Mouse (Mus musculus) liver, embryonic 15.5 days (tissue): ENCODE results near the gene Ghrl. TPM values are rescaled to one million over a fixed set of nuclear protein-coding genes. Genes with fewer than 3 reads are reported as not detected.
A peak's percentile ranks its signal among the peaks of the same experiment; 100 is the strongest.

Experiments used
- ATAC-seq: fragments of 200-750 bp; cut with Nextera tagmentation; 2 replicates; pipeline ENCODE4 v1.8.0; 2017; ENCODE audit warnings: moderate number of reproducible peaks, mild to moderate bottlenecking, moderate library complexity; ENCODE audit not compliant: insufficient read depth
- H3K27ac ChIP-seq: fragments of 300-500 bp; sonication (generic); replicated peaks from 2 replicates; pipeline ENCODE4 v1.5.1; 2015; ENCODE audit warnings: mild to moderate bottlenecking, inconsistent platforms
- H3K27me3 ChIP-seq: fragments of 300-500 bp; sonication (generic); 2 replicates; pipeline ENCODE4 v1.6.1; 2015; ENCODE audit warnings: mild to moderate bottlenecking, inconsistent platforms
- H3K36me3 ChIP-seq: fragments of 300-500 bp; sonication (generic); replicated peaks from 2 replicates; pipeline ENCODE4 v1.6.1; 2015; ENCODE audit warnings: moderate library complexity, mild to moderate bottlenecking, inconsistent platforms
- H3K4me1 ChIP-seq: fragments of 300-500 bp; sonication (generic); replicated peaks from 2 replicates; pipeline ENCODE4 v1.6.1; 2015; ENCODE audit warnings: inconsistent platforms
- H3K4me2 ChIP-seq: fragments of 300-500 bp; sonication (generic); 2 replicates; pipeline ENCODE4 v1.6.1; 2015; ENCODE audit warnings: moderate library complexity, mild to moderate bottlenecking, inconsistent platforms
- H3K4me3 ChIP-seq: fragments of 300-500 bp; sonication (generic); replicated peaks from 2 replicates; pipeline ENCODE4 v1.5.1; 2015; ENCODE audit warnings: mild to moderate bottlenecking, inconsistent platforms
- H3K9ac ChIP-seq: fragments of 300-500 bp; sonication (generic); 2 replicates; pipeline ENCODE4 v1.6.1; 2015; ENCODE audit warnings: moderate library complexity, mild to moderate bottlenecking, inconsistent platforms
- H3K9me3 ChIP-seq: fragments of 300-500 bp; sonication (generic); replicated peaks from 2 replicates; pipeline ENCODE4 v1.6.1; 2016; ENCODE audit warnings: inconsistent platforms
- WGBS: fragments of 180-500 bp; shearing (Covaris S2); methylation state at CpG from one replicate; pipeline ENCODE4 v1.1.7; 2015; ENCODE audit warnings: mixed read lengths; ENCODE audit not compliant: insufficient replicate concordance; 5-methylcytosine and 5-hydroxymethylcytosine counted together
- polyA plus RNA-seq: library from polyadenylated mRNA; unstranded; fragments of >200 nt; fragmentation: Nextera tagmentation; extraction: Ambion mirVana; gene quantifications from 2 replicates; pipeline ENCODE4 v1.2.1, GENCODE M21; 2015

Ghrl gene
- polyA plus RNA-seq, 1 experiment from 2014 or later = not detected

DNA sequence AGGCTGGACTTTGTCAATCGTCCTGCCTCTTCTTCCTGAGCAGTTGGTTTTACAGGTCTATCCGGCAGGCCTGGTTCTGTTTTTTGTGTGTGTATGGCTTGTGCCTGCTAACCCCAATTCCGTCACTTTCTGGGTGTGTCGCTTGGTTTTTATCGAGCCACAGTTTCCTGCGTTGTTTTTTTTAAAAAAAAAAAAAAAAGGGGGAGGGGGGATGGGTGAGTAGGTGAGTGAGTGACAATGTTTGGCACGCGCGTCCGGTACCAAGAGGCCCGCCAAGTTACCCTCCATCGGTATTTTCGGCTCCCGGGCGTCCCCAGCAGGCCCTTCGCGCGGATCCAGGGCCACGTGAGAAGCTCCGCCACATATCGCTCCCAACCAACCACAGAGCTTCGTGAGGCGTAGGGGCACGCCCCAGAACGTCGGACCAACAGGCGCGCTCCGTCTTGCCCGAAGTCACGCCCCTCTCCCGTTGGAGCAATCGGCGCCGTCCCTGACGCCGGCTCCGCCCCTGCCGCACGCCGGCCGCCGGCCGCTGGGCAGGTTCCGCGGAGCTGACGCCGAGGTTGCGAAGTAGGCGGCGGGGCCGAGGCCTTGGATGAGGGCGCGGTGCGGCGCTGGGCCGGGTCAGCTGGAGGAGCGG lies 23.0 kb downstream of the Ghrl start, which contains the start of gene Tatdn2:
Gene Tatdn2 (plus strand): TSS at position 469 of the 640 bp plus-strand sequence.
- peak; percentile 95 for ATAC-seq
- H3K36me3 ChIP-seq = peaks cover 55% of the 10 kb centered on the region
- peak within 1 kb of the TSS; percentile 90 for H3K4me2 ChIP-seq
- peak within 1 kb of the TSS; percentile 99 for H3K27ac ChIP-seq
- WGBS = 0% methylated on average over 57 of the region's 58 CpGs
- peak within 1 kb of the TSS; percentile 95 for H3K9ac ChIP-seq
- H3K27me3 ChIP-seq = no peaks in the 10 kb centered on the region
- H3K4me3 ChIP-seq = peak within 1 kb of the TSS; percentile 85
- no peaks in the 10 kb centered on the region for H3K9me3 ChIP-seq
- peaks cover 84% of the 10 kb centered on the region for H3K4me1 ChIP-seq

- peaks cover 47% of the 10 kb centered on the region for H3K36me3 ChIP-seq
- H3K4me3 ChIP-seq = peak overlapping the region; percentile 85
- H3K4me1 ChIP-seq = peaks cover 86% of the 10 kb centered on the region
- H3K27ac ChIP-seq = peak overlapping the region; percentile 99
- ATAC-seq = no peak
- H3K4me2 ChIP-seq = peak overlapping the region; percentile 90
- H3K9me3 ChIP-seq = no peaks in the 10 kb centered on the region
- H3K9ac ChIP-seq = peak overlapping the region; percentile 37
- 35% methylated on average over 4 of the region's 4 CpGs for WGBS
- H3K27me3 ChIP-seq = no peaks in the 10 kb centered on the region
Observed at GRCm38 (mm10) chr6:113695766-113696355, 23.8 kb downstream of the Ghrl start.

- Histone ChIP-seq H3K27ac (peak overlapping the region; percentile 99), H3K27me3 (no peaks in the 10 kb centered on the region), H3K4me3 (peak overlapping the region; percentile 85; the same call in 1 of the 2 replicates), H3K9ac (peak overlapping the region; percentile 37; the same call in 1 of the 2 replicates), H3K4me2 (peak overlapping the region; percentile 90), H3K36me3 (peaks cover 40% of the 10 kb centered on the region), H3K4me1 (peaks cover 86% of the 10 kb centered on the region), H3K9me3 (no peaks in the 10 kb centered on the region)
- 10% methylated on average over 1 of the region's 1 CpGs for WGBS
- ATAC-seq = no peak
Observed at GRCm38 (mm10) chr6:113695203-113695602, 24.5 kb downstream of the Ghrl start.

- Histone ChIP-seq H3K36me3 (peaks cover 33% of the 10 kb centered on the region), H3K9ac (no peak overlapping the region), H3K9me3 (no peaks in the 10 kb centered on the region), H3K27me3 (no peaks in the 10 kb centered on the region), H3K27ac (peak overlapping the region; percentile 34), H3K4me2 (peak overlapping the region; percentile 71), H3K4me3 (peak overlapping the region; percentile 64; the same call in 1 of the 2 replicates), H3K4me1 (peaks cover 83% of the 10 kb centered on the region)
- ATAC-seq = no peak
- 57% methylated on average over 5 of the region's 5 CpGs for WGBS
Observed at GRCm38 (mm10) chr6:113693377-113693776, 26.3 kb downstream of the Ghrl start.

DNA sequence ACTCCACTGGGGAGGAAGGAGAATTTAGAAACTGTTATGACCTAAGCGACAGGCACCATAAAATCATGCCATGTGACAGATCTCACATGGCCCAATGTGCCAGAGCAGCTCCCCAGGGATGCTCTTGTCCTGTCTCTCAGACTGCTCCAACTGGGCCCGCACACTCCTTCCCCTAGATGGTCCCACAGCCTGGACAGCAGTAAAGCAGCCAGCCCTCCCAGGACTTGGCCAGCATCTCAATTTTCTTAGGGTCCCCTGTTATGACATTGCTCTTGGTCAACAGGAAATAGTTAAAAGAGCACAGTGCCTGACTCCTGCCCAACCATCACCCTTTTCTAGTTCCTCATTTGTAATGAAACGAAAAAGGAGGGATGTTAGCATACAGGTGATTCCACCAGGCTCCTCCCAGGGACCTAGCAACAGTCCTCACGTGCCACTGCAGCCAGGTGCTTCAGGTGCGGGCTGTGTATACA lies 27.0 kb downstream of the Ghrl start:
- no peak for ATAC-seq
- Histone ChIP-seq H3K27ac (peak overlapping the region; percentile 34), H3K4me3 (peak overlapping the region; percentile 64), H3K9ac (peak overlapping the region; percentile 16; the same call in 1 of the 2 replicates), H3K27me3 (no peaks in the 10 kb centered on the region), H3K4me2 (peak overlapping the region; percentile 71), H3K36me3 (peaks cover 38% of the 10 kb centered on the region), H3K9me3 (no peaks in the 10 kb centered on the region), H3K4me1 (peaks cover 77% of the 10 kb centered on the region)
- WGBS = 65% methylated on average over 5 of the region's 5 CpGs

DNA sequence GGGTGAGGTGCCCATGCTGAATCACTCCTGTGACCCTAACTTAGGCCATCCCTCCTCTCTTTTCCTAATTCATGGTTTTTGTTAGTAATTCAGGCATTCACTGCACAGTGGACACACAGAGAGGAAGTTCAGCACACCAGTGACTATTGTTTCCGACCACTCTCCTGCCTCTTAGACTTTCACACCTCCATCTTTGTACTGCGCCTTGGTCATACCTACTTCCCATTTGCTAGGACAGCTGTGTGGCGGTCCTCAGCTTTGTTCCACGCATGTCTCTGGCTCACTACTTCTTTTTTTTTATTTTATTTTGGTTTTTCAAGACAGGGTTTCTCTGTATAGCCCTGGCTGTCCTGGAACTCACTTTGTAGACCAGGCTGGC lies 28.6 kb downstream of the Ghrl start:
- 28% methylated on average over 4 of the region's 4 CpGs for WGBS

DNA sequence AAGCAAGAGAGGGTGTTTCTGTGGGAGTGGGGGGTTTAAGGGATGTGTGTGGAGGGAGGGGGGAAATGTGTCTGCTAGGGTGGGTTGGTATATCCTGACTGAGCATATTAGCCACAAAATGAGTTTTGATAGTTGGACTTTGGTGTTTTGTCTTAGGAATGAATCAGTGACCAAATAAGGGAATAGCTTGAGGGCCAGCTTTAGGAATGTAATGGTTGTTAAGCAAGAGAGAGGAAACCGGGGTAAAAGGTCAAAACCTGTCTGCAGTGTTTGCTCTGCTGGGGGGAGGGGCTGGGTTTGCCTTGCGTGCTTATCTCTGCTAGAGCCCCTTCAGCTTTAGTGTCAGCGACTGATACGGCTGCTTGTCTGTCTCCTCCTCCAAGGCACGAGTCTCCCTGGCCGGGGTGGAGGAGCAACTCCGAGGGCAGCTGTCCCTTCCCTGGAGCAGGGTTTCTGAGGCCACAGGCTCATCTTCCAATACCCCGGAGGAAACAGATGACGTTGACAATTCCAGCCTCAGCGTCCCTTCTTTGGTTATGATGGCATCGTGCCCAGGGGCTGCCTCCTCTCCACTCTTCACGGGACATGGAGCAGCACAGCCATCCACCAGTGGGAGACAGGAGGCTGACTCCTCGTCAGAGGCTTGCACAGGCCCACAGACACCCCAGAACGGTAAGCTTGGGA lies 29.1 kb downstream of the Ghrl start:
- under 1% methylated on average over 14 of the region's 14 CpGs for WGBS
- Histone ChIP-seq H3K4me2 (peak overlapping the region; percentile 71), H3K4me3 (peak overlapping the region; percentile 64), H3K9me3 (no peaks in the 10 kb centered on the region), H3K4me1 (peaks cover 70% of the 10 kb centered on the region), H3K27ac (peak overlapping the region; percentile 97), H3K27me3 (no peaks in the 10 kb centered on the region), H3K9ac (peak overlapping the region; percentile 63), H3K36me3 (peaks cover 46% of the 10 kb centered on the region)
- ATAC-seq = peak; percentile 94

More for the DNA sequence above, 28.6 kb downstream of the Ghrl start:
- Histone ChIP-seq H3K4me2 (peak overlapping the region; percentile 71), H3K9ac (peak overlapping the region; percentile 63), H3K36me3 (peaks cover 46% of the 10 kb centered on the region), H3K27ac (peak overlapping the region; percentile 97), H3K4me3 (peak overlapping the region; percentile 64), H3K9me3 (no peaks in the 10 kb centered on the region), H3K4me1 (peaks cover 71% of the 10 kb centered on the region), H3K27me3 (no peaks in the 10 kb centered on the region)
- ATAC-seq = no peak

- Histone ChIP-seq H3K36me3 (peaks cover 42% of the 10 kb centered on the region), H3K27me3 (no peaks in the 10 kb centered on the region), H3K27ac (peak overlapping the region; percentile 97), H3K9ac (peak overlapping the region; percentile 63; the same call in 1 of the 2 replicates), H3K4me1 (peaks cover 68% of the 10 kb centered on the region), H3K4me3 (peak overlapping the region; percentile 64; the same call in 1 of the 2 replicates), H3K9me3 (no peaks in the 10 kb centered on the region), H3K4me2 (peak overlapping the region; percentile 71)
- no peak for ATAC-seq
- WGBS = 51% methylated on average over 7 of the region's 7 CpGs
Observed at GRCm38 (mm10) chr6:113690008-113690399, 29.7 kb downstream of the Ghrl start.

DNA sequence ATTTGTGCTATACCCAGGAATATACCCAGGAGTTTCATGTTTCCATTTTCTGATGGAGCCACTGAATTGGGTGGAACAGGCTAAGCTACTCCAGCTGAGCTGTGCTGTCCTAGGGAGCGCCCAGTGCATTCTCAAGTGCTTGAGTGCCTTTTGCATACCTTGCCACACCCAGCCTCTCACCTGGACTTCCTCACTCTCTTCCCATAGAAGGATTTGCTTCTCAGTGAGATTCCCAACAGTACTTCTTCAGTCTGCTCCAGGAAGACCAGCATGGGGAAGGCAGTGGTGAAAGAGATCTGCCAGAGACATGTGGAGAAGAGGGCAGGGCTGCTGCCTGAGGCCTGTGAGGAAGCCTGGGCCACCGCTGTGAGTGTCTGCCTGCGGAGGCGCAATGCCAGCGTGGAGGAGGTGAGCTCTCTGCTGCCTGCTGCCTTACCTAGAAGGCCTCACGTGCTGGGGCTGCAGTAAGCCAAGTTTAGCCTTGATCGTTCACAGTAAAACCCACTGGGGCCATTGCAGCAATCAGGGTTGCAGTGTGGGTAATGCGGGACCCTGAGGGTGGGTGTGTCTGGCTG lies 33.0 kb downstream of the Ghrl start:
- 83% methylated on average over 8 of the region's 8 CpGs for WGBS

GRCm38 (mm10) chr6:113683081-113683825 lies 36.4 kb downstream of the Ghrl start:
- Histone ChIP-seq H3K27ac (no peak overlapping the region), H3K27me3 (no peaks in the 10 kb centered on the region), H3K4me3 (no peak overlapping the region), H3K9ac (no peak overlapping the region), H3K4me1 (peaks cover 26% of the 10 kb centered on the region), H3K4me2 (no peak overlapping the region), H3K9me3 (no peaks in the 10 kb centered on the region), H3K36me3 (peaks cover 30% of the 10 kb centered on the region)
- WGBS = 63% methylated on average over 10 of the region's 10 CpGs
- ATAC-seq = no peak

More for the DNA sequence above, 33.0 kb downstream of the Ghrl start:
- H3K27ac ChIP-seq = no peak overlapping the region
- peaks cover 37% of the 10 kb centered on the region for H3K4me1 ChIP-seq
- no peak for ATAC-seq
- H3K27me3 ChIP-seq = no peaks in the 10 kb centered on the region
- peaks cover 27% of the 10 kb centered on the region for H3K36me3 ChIP-seq
- no peak overlapping the region for H3K4me3 ChIP-seq
- no peak overlapping the region for H3K4me2 ChIP-seq
- no peaks in the 10 kb centered on the region for H3K9me3 ChIP-seq
- H3K9ac ChIP-seq = no peak overlapping the region
